8 mouse cellular contexts compared by ENCODE assay signal in genomic region chr16:4214631-4215240, GRCm38 (mm10). TPM values are rescaled to one million over a fixed set of nuclear protein-coding genes. Genes with fewer than 3 reads are reported as not detected.
DNase-seq lines count a peak whose midpoint lies in the region; ATAC-seq and TF ChIP-seq lines count a peak whose summit lies in the region.

No protein-coding gene starts in this region.

- H3K27ac ChIP-seq in heart, embryonic 10.5 days, result peak overlapping the region; percentile 97
- H3K27ac ChIP-seq in forebrain, embryonic 10.5 days, result peak overlapping the region; percentile 95
- H3K27ac ChIP-seq in limb, embryonic 15.5 days, result no peak overlapping the region
- no peak overlapping the region for H3K27ac ChIP-seq in stomach, embryonic 16.5 days (ENCODE audit: low read length)

- no peaks in the 10 kb centered on the region for H3K9me3 ChIP-seq in heart, embryonic 10.5 days
- H3K9me3 ChIP-seq in E14TG2a.4 (ENCODE audit: low read length), result no peaks in the 10 kb centered on the region
- no peaks in the 10 kb centered on the region for H3K9me3 ChIP-seq in forebrain, embryonic 10.5 days
- H3K9me3 ChIP-seq in limb, embryonic 15.5 days, result no peaks in the 10 kb centered on the region
- no peaks in the 10 kb centered on the region for H3K9me3 ChIP-seq in stomach, embryonic 16.5 days (replicated peaks; ENCODE audit: control insufficient read depth, low read length)

- H3K36me3 ChIP-seq in heart, embryonic 10.5 days, result no peaks in the 10 kb centered on the region
- H3K36me3 ChIP-seq in E14TG2a.4 (ENCODE audit: insufficient read depth, low read length), result peaks cover 5% of the 10 kb centered on the region
- no peaks in the 10 kb centered on the region; the same call in 1 of the 2 replicates for H3K36me3 ChIP-seq in forebrain, embryonic 10.5 days (replicated peaks)
- H3K36me3 ChIP-seq in limb, embryonic 15.5 days, result no peaks in the 10 kb centered on the region
- H3K36me3 ChIP-seq in stomach, embryonic 16.5 days (ENCODE audit: control insufficient read depth, insufficient read depth, low read length), result no peaks in the 10 kb centered on the region

- H3K9ac ChIP-seq in limb, embryonic 15.5 days, result peak overlapping the region; percentile 97
- peak overlapping the region; percentile 90 for H3K9ac ChIP-seq in stomach, embryonic 16.5 days (ENCODE audit: low read length)

- WGBS in heart, embryonic 10.5 days, result 33% methylated on average over 10 of the region's 10 CpGs
- 36% methylated on average over 10 of the region's 10 CpGs for WGBS in forebrain, embryonic 10.5 days
- WGBS in limb, embryonic 15.5 days, result 38% methylated on average over 10 of the region's 10 CpGs
- 38% methylated on average over 10 of the region's 10 CpGs for WGBS in stomach, embryonic 16.5 days

- peak overlapping the region; percentile 95 for H3K4me3 ChIP-seq in heart, embryonic 10.5 days
- H3K4me3 ChIP-seq in E14TG2a.4 (replicated peaks; ENCODE audit: low read length), result peak overlapping the region; percentile 91
- H3K4me3 ChIP-seq in forebrain, embryonic 10.5 days, result peak overlapping the region; percentile 83
- peak overlapping the region; percentile 91 for H3K4me3 ChIP-seq in limb, embryonic 15.5 days
- H3K4me3 ChIP-seq in stomach, embryonic 16.5 days (replicated peaks; ENCODE audit: low read length), result peak overlapping the region; percentile 96

- ATAC-seq in limb, embryonic 15.5 days (ENCODE audit: insufficient number of reproducible peaks, low FRiP score, low TSS enrichment, low read depth), result no peak
- ATAC-seq in stomach, embryonic 16.5 days (ENCODE audit: insufficient read depth, low FRiP score), result peak; percentile 10; the same call in 1 of the 2 replicates

- H3K4me1 ChIP-seq in heart, embryonic 10.5 days, result peaks cover 17% of the 10 kb centered on the region; the same call in 1 of the 2 replicates
- peaks cover 29% of the 10 kb centered on the region for H3K4me1 ChIP-seq in E14TG2a.4 (replicated peaks; ENCODE audit: low read depth, low read length)
- H3K4me1 ChIP-seq in forebrain, embryonic 10.5 days, result peaks cover 29% of the 10 kb centered on the region
- peaks cover 14% of the 10 kb centered on the region for H3K4me1 ChIP-seq in limb, embryonic 15.5 days
- peaks cover 13% of the 10 kb centered on the region; the same call in 1 of the 2 replicates for H3K4me1 ChIP-seq in stomach, embryonic 16.5 days (ENCODE audit: control insufficient read depth, insufficient read depth, low read length)

- H3K27me3 ChIP-seq in heart, embryonic 10.5 days (ENCODE audit: insufficient read depth, poor library complexity, severe bottlenecking), result peaks cover 17% of the 10 kb centered on the region
- peaks cover 45% of the 10 kb centered on the region for H3K27me3 ChIP-seq in E14TG2a.4 (ENCODE audit: insufficient read depth, low read length)
- H3K27me3 ChIP-seq in forebrain, embryonic 10.5 days (ENCODE audit: poor library complexity, severe bottlenecking), result peaks cover 25% of the 10 kb centered on the region
- no peaks in the 10 kb centered on the region for H3K27me3 ChIP-seq in limb, embryonic 15.5 days
- H3K27me3 ChIP-seq in stomach, embryonic 16.5 days (ENCODE audit: control insufficient read depth, insufficient read depth, low read length), result no peaks in the 10 kb centered on the region

- H3K4me2 ChIP-seq in limb, embryonic 15.5 days, result peak overlapping the region; percentile 82
- peak overlapping the region; percentile 99 for H3K4me2 ChIP-seq in stomach, embryonic 16.5 days (ENCODE audit: low read depth, low read length)

- DNase-seq in heart, embryonic 10.5 days (ENCODE audit: low spot score), result no peak
- DNase-seq in heart, adult 9 months (ENCODE audit: low spot score in 2 of 2), result no peak
- no peak for DNase-seq in forebrain, embryonic 10.5 days (ENCODE audit: extremely low spot score, low spot score)
- DNase-seq in spleen, postnatal 14 days (ENCODE audit: low spot score in 2 of 2), result no peak
- no peak for DNase-seq in adrenal gland, adult 2 months

- no peak for TF ChIP-seq CTCF in E14TG2a.4 (conservative IDR thresholded peaks at IDR 0.05; ENCODE audit: low read length)

RNA-seq across cellular contexts. Expression of gene Crebbp, which starts 0.9 kb away (rescaled TPM):
- 19.9 and 26.9 TPM in 2 replicates for polyA plus RNA-seq in heart, embryonic 10.5 days (2016; fragmentation: Nextera tagmentation; extraction: Ambion mirVana)
- polyA plus RNA-seq in forebrain, embryonic 10.5 days (2016; fragmentation: Nextera tagmentation; extraction: Ambion mirVana), result 28.6 and 29.4 TPM in 2 replicates
- 31.3 and 35.9 TPM in 2 replicates for polyA plus RNA-seq in limb, embryonic 15.5 days (2015; fragmentation: Nextera tagmentation; extraction: Ambion mirVana)
- polyA plus RNA-seq in stomach, embryonic 16.5 days (2015; fragmentation: Nextera tagmentation; extraction: Ambion mirVana), result 25.1 and 28.0 TPM in 2 replicates
- total RNA-seq in adrenal gland, adult 2 months (2021), result 10 to 100 TPM; 39.7 to 72.3 TPM
- polyA plus RNA-seq in adrenal gland, adult 2 months (2012; rRNA removed), result 22.9 and 38.1 TPM in 2 replicates

Comparison
In these comparisons a context has a peak if more than half of its experiments do, and no peak if none do; other contexts are left out.
1. H3K27ac ChIP-seq: peak in heart, embryonic 10.5 days (single experiment) and forebrain, embryonic 10.5 days (single experiment); none in limb, embryonic 15.5 days (single experiment) and stomach, embryonic 16.5 days (single experiment).
2. Peak in every context shown above with its lines, with median percentiles within 50 percentile points of each other: H3K4me3 ChIP-seq.